Mouse (Mus musculus) activated CD4-positive, CD25-positive, alpha-beta regulatory T cell, adult 4 months (primary cell): Measurements from ENCODE around the gene Cenpt. TPM values are rescaled to one million over a fixed set of nuclear protein-coding genes. Genes with fewer than 3 reads are reported as not detected.

Experiments
- ATAC-seq: one replicate; pipeline ENCODE4 v1.8.0; 2017
- polyA plus RNA-seq, 2 experiments: library from polyadenylated mRNA; unstranded; fragments of 100-300 nt; shearing (Covaris generic); gene quantifications; one replicate each; pipeline ENCODE4 v1.2.1; 2017

The Cenpt gene
- polyA plus RNA-seq, 2 experiments from 2014 or later = 16.1 to 18.6 TPM

- no peak for ATAC-seq
Measured at GRCm38 (mm10) chr8:105804797-105805196, 48.3 kb downstream of the Cenpt start.

GRCm38 (mm10) chr8:105801153-105801904, 51.7 kb downstream of the Cenpt start:
- ATAC-seq = no peak

- no peak for ATAC-seq
Measured at GRCm38 (mm10) chr8:105799091-105799812, 53.8 kb downstream of the Cenpt start.

- ATAC-seq = no peak
Measured at GRCm38 (mm10) chr8:105798408-105798807, 54.7 kb downstream of the Cenpt start.

- ATAC-seq = no peak
Measured at GRCm38 (mm10) chr8:105795785-105796184, 57.3 kb downstream of the Cenpt start.

Other genes starting within 250 kb of the Cenpt start
- 1 to 10 TPM; 6.7 to 7.9 TPM for gene Ripor1, start 248.0 kb downstream of the Cenpt start, polyA plus RNA-seq
- gene Ctcf, start 216.7 kb downstream of the Cenpt start, polyA plus RNA-seq = 10 to 100 TPM; 51.3 to 61.4 TPM
- gene Agrp, start 215.9 kb downstream of the Cenpt start, polyA plus RNA-seq = under 1 TPM in 1 of 2 experiments, not detected in 1; 0.87 TPM
- 1 to 10 TPM; 6.0 to 7.9 TPM for gene Carmil2, start 167.0 kb downstream of the Cenpt start, polyA plus RNA-seq
- gene Acd, start 152.2 kb downstream of the Cenpt start, polyA plus RNA-seq = 10 to 100 TPM; 50.0 to 57.3 TPM
- 10 to 100 TPM; 10.8 to 13.8 TPM for gene Pard6a, start 152.1 kb downstream of the Cenpt start, polyA plus RNA-seq
- gene 4933405L10Rik, start 145.6 kb downstream of the Cenpt start, polyA plus RNA-seq = not detected
- 1 to 10 TPM; 1.4 to 3.8 TPM for gene Enkd1, start 145.1 kb downstream of the Cenpt start, polyA plus RNA-seq
- 1 to 10 TPM; 1.8 to 4.3 TPM for gene Gfod2, start 94.6 kb downstream of the Cenpt start, polyA plus RNA-seq
- gene Ranbp10, start 25.9 kb downstream of the Cenpt start, polyA plus RNA-seq = 1 to 10 TPM; 6.6 to 7.0 TPM
- gene Tsnaxip1, start 25.5 kb downstream of the Cenpt start, polyA plus RNA-seq = not detected
- gene Thap11, start 1.9 kb upstream of the Cenpt start, polyA plus RNA-seq = 1 to 10 TPM; 7.0 to 7.4 TPM
- 100 to 1,000 TPM in 1 of 2 experiments, 1 to 10 TPM in 1; 5.1 to 101 TPM for gene Nutf2, start 7.3 kb upstream of the Cenpt start, polyA plus RNA-seq
- gene Edc4, start 27.6 kb upstream of the Cenpt start, polyA plus RNA-seq = 10 to 100 TPM; 24.6 to 32.7 TPM
- gene Nrn1l, start 40.3 kb upstream of the Cenpt start, polyA plus RNA-seq = 1 to 10 TPM in 1 of 2 experiments, not detected in 1; 1.3 TPM
- gene Pskh1, start 47.2 kb upstream of the Cenpt start, polyA plus RNA-seq = 10 to 100 TPM in 1 of 2 experiments, 1 to 10 TPM in 1; 8.1 to 11.3 TPM
- gene Ctrl, start 80.6 kb upstream of the Cenpt start, polyA plus RNA-seq = 1 to 10 TPM; 3.2 to 3.3 TPM
- gene Psmb10, start 85.2 kb upstream of the Cenpt start, polyA plus RNA-seq = 100 to 1,000 TPM; 368 to 402 TPM
- gene Lcat, start 90.1 kb upstream of the Cenpt start, polyA plus RNA-seq = under 1 TPM; 0.25 to 0.61 TPM
- 1 to 10 TPM; 3.8 to 8.1 TPM for gene Slc12a4, start 112.8 kb upstream of the Cenpt start, polyA plus RNA-seq
- gene Dpep3, start 126.2 kb upstream of the Cenpt start, polyA plus RNA-seq = not detected
- gene Dus2, start 138.1 kb upstream of the Cenpt start, polyA plus RNA-seq = 10 to 100 TPM; 25.7 to 28.8 TPM
- gene Dpep2nb, start 152.7 kb upstream of the Cenpt start, polyA plus RNA-seq = not detected
- gene Ddx28, start 158.6 kb upstream of the Cenpt start, polyA plus RNA-seq = 10 to 100 TPM in 1 of 2 experiments, 1 to 10 TPM in 1; 9.7 to 12.1 TPM
- gene Nfatc3, start 205.6 kb upstream of the Cenpt start, polyA plus RNA-seq = 10 to 100 TPM; 30.0 to 31.5 TPM